Mouse (Mus musculus) forebrain, embryonic 10.5 days (tissue): ENCODE data around the gene Clstn2. TPM values are rescaled to one million over a fixed set of nuclear protein-coding genes. Genes with fewer than 3 reads are reported as not detected.

Source experiments
- DNase-seq: peaks from one replicate; pipeline ENCODE4 v3.0.0-alpha.2; 2017; ENCODE audit warnings: low spot score; ENCODE audit errors: extremely low spot score
- H3K27ac ChIP-seq: fragments of 300-500 bp; sonication (generic); 2 replicates; pipeline ENCODE4 v1.5.1; 2016; ENCODE audit warnings: mild to moderate bottlenecking
- H3K27me3 ChIP-seq: fragments of 300-500 bp; sonication (generic); 2 replicates; pipeline ENCODE4 v1.6.1; 2016; ENCODE audit warnings: mild to moderate bottlenecking; ENCODE audit not compliant: poor library complexity, severe bottlenecking
- H3K36me3 ChIP-seq: fragments of 300-500 bp; sonication (generic); replicated peaks from 2 replicates; pipeline ENCODE4 v1.6.1; 2016; ENCODE audit warnings: mild to moderate bottlenecking, moderate library complexity
- H3K4me1 ChIP-seq: fragments of 300-500 bp; sonication (generic); 2 replicates; pipeline ENCODE4 v1.6.1; 2016
- H3K4me3 ChIP-seq: fragments of 300-500 bp; sonication (generic); 2 replicates; pipeline ENCODE4 v1.5.1; 2016; ENCODE audit warnings: mild to moderate bottlenecking, moderate library complexity
- H3K9me3 ChIP-seq: fragments of 300-500 bp; sonication (generic); 2 replicates; pipeline ENCODE4 v1.6.1; 2016; ENCODE audit warnings: mild to moderate bottlenecking, moderate library complexity
- whole genome bisulfite sequencing: fragments of 180-500 bp; shearing (Covaris S2); methylation state at CpG from one replicate; pipeline ENCODE4 v1.1.7; 2016; 5-methylcytosine and 5-hydroxymethylcytosine counted together
- polyA plus RNA-seq: library from polyadenylated mRNA; unstranded; fragments of >200 nt; fragmentation: Nextera tagmentation; extraction: Ambion mirVana; gene quantifications from 2 replicates; pipeline ENCODE4 v1.2.1, GENCODE M21; 2016

The Clstn2 gene
- polyA plus RNA-seq, 1 experiment from 2014 or later: 0.40 TPM

- Histone ChIP-seq H3K9me3 (no peaks in the 10 kb centered on the region), H3K36me3 (no peaks in the 10 kb centered on the region), H3K4me3 (no peak overlapping the region), H3K4me1 (0 out of 2 replicates have a peak, but pooled peaks cover 5% of the 10 kb centered on the region), H3K27ac (no peak overlapping the region), H3K27me3 (no peaks in the 10 kb centered on the region)
- WGBS: 85% methylated on average over 8 of the region's 8 CpGs
- no peak for DNase-seq
Measured at GRCm38 (mm10) chr9:97793661-97794060, 239.3 kb downstream of the Clstn2 start.

- DNase-seq: no peak
- Histone ChIP-seq H3K36me3 (no peaks in the 10 kb centered on the region), H3K4me1 (no peaks in the 10 kb centered on the region), H3K27ac (no peak overlapping the region), H3K4me3 (no peak overlapping the region), H3K9me3 (no peaks in the 10 kb centered on the region), H3K27me3 (no peaks in the 10 kb centered on the region)
- WGBS: 89% methylated on average over 5 of the region's 5 CpGs
Measured at GRCm38 (mm10) chr9:97788151-97788670, 244.8 kb downstream of the Clstn2 start.

GRCm38 (mm10) chr9:97780032-97780616 is 252.9 kb downstream of the Clstn2 start:
- H3K4me1 ChIP-seq: no peaks in the 10 kb centered on the region
- no peaks in the 10 kb centered on the region for H3K27me3 ChIP-seq
- no peak overlapping the region for H3K4me3 ChIP-seq
- DNase-seq: no peak
- no peak overlapping the region for H3K27ac ChIP-seq
- H3K36me3 ChIP-seq: no peaks in the 10 kb centered on the region
- no peaks in the 10 kb centered on the region for H3K9me3 ChIP-seq
- 88% methylated on average over 5 of the region's 5 CpGs for WGBS

- Histone ChIP-seq H3K27me3 (no peaks in the 10 kb centered on the region), H3K9me3 (no peaks in the 10 kb centered on the region), H3K36me3 (no peaks in the 10 kb centered on the region), H3K27ac (no peak overlapping the region), H3K4me1 (no peaks in the 10 kb centered on the region), H3K4me3 (no peak overlapping the region)
- WGBS: 81% methylated on average over 1 of the region's 1 CpGs
- DNase-seq: no peak
Measured at GRCm38 (mm10) chr9:97775770-97776169, 257.2 kb downstream of the Clstn2 start.

- no peak overlapping the region for H3K27ac ChIP-seq
- no peaks in the 10 kb centered on the region for H3K4me1 ChIP-seq
- DNase-seq: no peak
- H3K36me3 ChIP-seq: no peaks in the 10 kb centered on the region
- no peak overlapping the region for H3K4me3 ChIP-seq
- no peaks in the 10 kb centered on the region for H3K9me3 ChIP-seq
- WGBS: 83% methylated on average over 1 of the region's 1 CpGs
- H3K27me3 ChIP-seq: no peaks in the 10 kb centered on the region
Measured at GRCm38 (mm10) chr9:97774991-97775390, 258.0 kb downstream of the Clstn2 start.

- Histone ChIP-seq H3K4me1 (no peaks in the 10 kb centered on the region), H3K4me3 (no peak overlapping the region), H3K27ac (no peak overlapping the region), H3K27me3 (no peaks in the 10 kb centered on the region), H3K36me3 (no peaks in the 10 kb centered on the region), H3K9me3 (no peaks in the 10 kb centered on the region)
- no peak for DNase-seq
- 87% methylated on average over 3 of the region's 3 CpGs for WGBS
Measured at GRCm38 (mm10) chr9:97773911-97774310, 259.1 kb downstream of the Clstn2 start.

- Histone ChIP-seq H3K4me1 (0 out of 2 replicates have a peak, but pooled peaks cover under 1% of the 10 kb centered on the region), H3K27me3 (no peaks in the 10 kb centered on the region), H3K27ac (no peak overlapping the region), H3K9me3 (no peaks in the 10 kb centered on the region), H3K36me3 (no peaks in the 10 kb centered on the region), H3K4me3 (no peak overlapping the region)
- WGBS: 58% methylated on average over 3 of the region's 3 CpGs
- DNase-seq: no peak
Measured at GRCm38 (mm10) chr9:97772431-97772830, 260.6 kb downstream of the Clstn2 start.

- Histone ChIP-seq H3K27ac (no peak overlapping the region), H3K27me3 (no peaks in the 10 kb centered on the region), H3K4me1 (0 out of 2 replicates have a peak, but pooled peaks cover 3% of the 10 kb centered on the region), H3K36me3 (no peaks in the 10 kb centered on the region), H3K4me3 (no peak overlapping the region), H3K9me3 (no peaks in the 10 kb centered on the region)
- WGBS: 70% methylated on average over 5 of the region's 5 CpGs
- DNase-seq: no peak
Measured at GRCm38 (mm10) chr9:97769331-97769730, 263.6 kb downstream of the Clstn2 start.

GRCm38 (mm10) chr9:97765251-97765767 is 267.7 kb downstream of the Clstn2 start:
- H3K27ac ChIP-seq: no peak overlapping the region
- no peak for DNase-seq
- no peaks in the 10 kb centered on the region for H3K36me3 ChIP-seq
- H3K27me3 ChIP-seq: no peaks in the 10 kb centered on the region
- WGBS: 90% methylated on average over 6 of the region's 6 CpGs
- H3K9me3 ChIP-seq: no peaks in the 10 kb centered on the region
- no peak overlapping the region for H3K4me3 ChIP-seq
- 0 out of 2 replicates have a peak, but pooled peaks cover 8% of the 10 kb centered on the region for H3K4me1 ChIP-seq

GRCm38 (mm10) chr9:97763048-97763447 is 269.9 kb downstream of the Clstn2 start:
- H3K9me3 ChIP-seq: no peaks in the 10 kb centered on the region
- H3K4me3 ChIP-seq: no peak overlapping the region
- H3K4me1 ChIP-seq: 0 out of 2 replicates have a peak, but pooled peaks cover 8% of the 10 kb centered on the region
- H3K27me3 ChIP-seq: no peaks in the 10 kb centered on the region
- DNase-seq: no peak
- H3K27ac ChIP-seq: no peak overlapping the region
- no peaks in the 10 kb centered on the region for H3K36me3 ChIP-seq
- 89% methylated on average over 4 of the region's 4 CpGs for WGBS

- Histone ChIP-seq H3K4me1 (peaks cover 9% of the 10 kb centered on the region), H3K27me3 (no peaks in the 10 kb centered on the region), H3K27ac (no peak overlapping the region), H3K4me3 (no peak overlapping the region), H3K36me3 (no peaks in the 10 kb centered on the region), H3K9me3 (no peaks in the 10 kb centered on the region)
- WGBS: 56% methylated on average over 7 of the region's 7 CpGs
- no peak for DNase-seq
Measured at GRCm38 (mm10) chr9:97755599-97756270, 277.2 kb downstream of the Clstn2 start.

- no peak for DNase-seq
- peaks cover 9% of the 10 kb centered on the region for H3K4me1 ChIP-seq
- H3K27ac ChIP-seq: no peak overlapping the region
- H3K4me3 ChIP-seq: no peak overlapping the region
- H3K36me3 ChIP-seq: no peaks in the 10 kb centered on the region
- 91% methylated on average over 2 of the region's 2 CpGs for WGBS
- no peaks in the 10 kb centered on the region for H3K9me3 ChIP-seq
- no peaks in the 10 kb centered on the region for H3K27me3 ChIP-seq
Measured at GRCm38 (mm10) chr9:97753715-97754114, 279.3 kb downstream of the Clstn2 start.

GRCm38 (mm10) chr9:97746574-97746973 is 286.4 kb downstream of the Clstn2 start:
- H3K36me3 ChIP-seq: no peaks in the 10 kb centered on the region
- no peak for DNase-seq
- 73% methylated on average over 2 of the region's 2 CpGs for WGBS

More at GRCm38 (mm10) chr9:97746574-97746973, 286.4 kb downstream of the Clstn2 start:
- no peak overlapping the region for H3K4me3 ChIP-seq
- no peaks in the 10 kb centered on the region for H3K27me3 ChIP-seq
- no peaks in the 10 kb centered on the region for H3K9me3 ChIP-seq
- no peak overlapping the region for H3K27ac ChIP-seq
- no peaks in the 10 kb centered on the region for H3K4me1 ChIP-seq
